Mouse (Mus musculus) lung, postnatal 0 days (tissue): ENCODE data around the gene Mtg2.

ENCODE experiments used
- CTCF ChIP-seq: IDR thresholded peaks from 2 replicates; pipeline ENCODE4 v1.5.1; 2016; ENCODE audit warnings: antibody characterized with exemption, mild to moderate bottlenecking
- EP300 ChIP-seq: IDR thresholded peaks from 2 replicates; pipeline ENCODE4 v1.6.1; 2016; ENCODE audit warnings: antibody characterized with exemption, mild to moderate bottlenecking, control low read depth

GRCm38 (mm10) chr2:180025135-180025860, 45.1 kb upstream of the Mtg2 start:
- no peak for TF ChIP-seq CTCF
- TF ChIP-seq EP300: no peak
